Mouse (Mus musculus) ES-Bruce4 (cell line): ENCODE measurements around the gene Mbd6. TPM values are rescaled to one million over a fixed set of nuclear protein-coding genes. Genes with fewer than 3 reads are reported as not detected.
A peak's percentile ranks its signal among the peaks of the same experiment; 100 is the strongest.

ENCODE experiments used
- H3K27ac ChIP-seq: 2 replicates; pipeline ENCODE4 v1.5.1; 2012; ENCODE audit warnings: low read length, inconsistent platforms; ENCODE audit not compliant: insufficient read depth
- H3K27me3 ChIP-seq: 2 replicates; pipeline ENCODE4 v1.6.1; 2012; ENCODE audit warnings: mild to moderate bottlenecking, low read length, inconsistent platforms; ENCODE audit not compliant: control insufficient read depth, poor library complexity, insufficient read depth, severe bottlenecking
- H3K36me3 ChIP-seq: 2 replicates; pipeline ENCODE4 v1.6.1; 2012; ENCODE audit warnings: inconsistent platforms, mild to moderate bottlenecking, low read length, moderate library complexity; ENCODE audit not compliant: control insufficient read depth, poor library complexity, insufficient read depth, severe bottlenecking
- H3K4me1 ChIP-seq: one replicate; pipeline ENCODE4 v1.8.1; 2011; ENCODE audit warnings: low read length; ENCODE audit not compliant: control insufficient read depth, insufficient read depth
- H3K4me3 ChIP-seq: 2 replicates; pipeline ENCODE4 v1.5.1; 2011; ENCODE audit warnings: low read depth, mild to moderate bottlenecking, low read length
- H3K9ac ChIP-seq: 2 replicates; pipeline ENCODE4 v1.6.1; 2012; ENCODE audit warnings: low read depth, mild to moderate bottlenecking, inconsistent platforms; ENCODE audit not compliant: poor library complexity, severe bottlenecking
- H3K9me3 ChIP-seq: replicated peaks from 2 replicates; pipeline ENCODE4 v1.6.1; 2012; ENCODE audit warnings: mild to moderate bottlenecking, low read length, inconsistent platforms; ENCODE audit not compliant: control insufficient read depth, poor library complexity, insufficient read depth, severe bottlenecking
- CTCF ChIP-seq: IDR thresholded peaks from one replicate; pipeline ENCODE4 v1.8.1; 2011; ENCODE audit warnings: low read depth, low read length
- EP300 ChIP-seq: IDR thresholded peaks from 2 replicates; pipeline ENCODE4 v1.6.1; 2011; ENCODE audit warnings: low read depth, low read length; ENCODE audit not compliant: insufficient read depth
- POLR2A ChIP-seq: IDR thresholded peaks from one replicate; pipeline ENCODE4 v1.8.1; 2011; ENCODE audit warnings: low read length; ENCODE audit not compliant: insufficient read depth
- polyA plus RNA-seq: library from polyadenylated mRNA; stranded (reverse); fragments of >200 nt; gene quantifications from 2 replicates; pipeline ENCODE4 v1.2.4, GENCODE M21; 2011; ENCODE audit warnings: low read depth; ENCODE audit not compliant: missing spikeins, insufficient read depth, insufficient read length

The Mbd6 gene
- polyA plus RNA-seq, 1 experiment: 26.2 TPM

DNA sequence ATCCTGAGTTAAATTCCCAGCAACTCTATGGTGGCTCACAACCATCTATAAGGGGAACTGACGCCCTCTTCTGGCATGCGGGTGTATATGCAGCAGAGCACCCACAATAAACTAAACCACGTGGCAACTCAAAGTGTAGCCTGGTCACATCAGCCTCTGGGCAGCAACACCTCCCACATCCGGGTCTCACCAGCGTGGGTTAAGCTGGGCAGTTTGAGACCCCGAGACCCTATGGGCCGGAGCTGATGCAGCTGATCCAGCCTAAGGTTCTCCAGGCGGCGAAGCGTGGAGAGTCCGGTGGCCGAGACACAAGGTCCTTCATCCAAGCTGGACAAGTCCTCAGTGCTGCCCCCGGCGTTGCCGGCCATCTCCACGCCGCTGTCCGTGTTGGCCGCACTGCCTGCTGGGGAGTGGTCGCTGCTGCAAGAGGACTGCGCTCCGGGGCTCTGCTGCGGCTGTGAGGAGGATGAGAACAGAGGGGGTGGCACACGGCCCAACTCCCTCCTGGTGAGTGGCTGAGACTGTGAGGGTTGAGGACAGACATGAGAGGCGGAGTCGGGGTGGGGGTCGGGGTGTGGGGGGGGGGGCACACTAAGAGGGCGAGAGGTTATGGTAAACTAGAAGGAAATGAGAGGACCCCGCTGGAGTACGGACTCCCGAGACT, 43.5 kb upstream of the Mbd6 start:
- Histone ChIP-seq H3K4me3 (peak overlapping the region; percentile 30), H3K27ac (0 out of 2 replicates have a peak overlapping the region, but pooled peaks have one; percentile 12), H3K36me3 (peaks cover 9% of the 10 kb centered on the region; the same call in 1 of the 2 replicates), H3K27me3 (no peaks in the 10 kb centered on the region), H3K9ac (peak overlapping the region; percentile 32), H3K4me1 (peaks cover 4% of the 10 kb centered on the region), H3K9me3 (no peaks in the 10 kb centered on the region)
- peak; percentile 70 for TF ChIP-seq CTCF
- TF ChIP-seq POLR2A: no peak
- TF ChIP-seq EP300: no peak

DNA sequence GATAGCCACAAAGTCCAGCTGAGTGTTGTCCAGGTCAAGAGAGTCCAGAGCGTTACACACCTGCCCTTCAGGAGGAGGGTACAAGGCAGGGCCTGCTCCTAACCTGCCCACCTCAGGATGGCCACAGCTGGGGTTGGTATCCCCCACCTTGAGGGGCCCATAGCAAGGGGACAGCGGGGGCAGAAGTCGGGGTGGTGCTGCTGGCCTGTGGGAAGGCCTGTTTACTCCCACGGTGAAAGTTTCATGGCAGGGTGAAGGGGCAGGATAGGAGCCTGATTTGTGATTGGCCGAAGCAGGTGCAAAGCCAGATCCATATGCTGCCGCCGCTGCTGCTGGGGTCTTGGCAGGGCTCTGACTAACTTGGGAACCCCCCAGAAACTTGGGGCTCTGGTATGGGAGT, 41.4 kb upstream of the Mbd6 start:
- Histone ChIP-seq H3K9me3 (no peaks in the 10 kb centered on the region), H3K9ac (no peak overlapping the region), H3K27ac (no peak overlapping the region), H3K27me3 (no peaks in the 10 kb centered on the region), H3K4me1 (peaks cover 3% of the 10 kb centered on the region), H3K4me3 (no peak overlapping the region), H3K36me3 (peaks cover 7% of the 10 kb centered on the region; the same call in 1 of the 2 replicates)
- TF ChIP-seq POLR2A: no peak
- TF ChIP-seq EP300: no peak
- no peak for TF ChIP-seq CTCF

GRCm38 (mm10) chr10:127327461-127328145, 38.8 kb upstream of the Mbd6 start:
- Histone ChIP-seq H3K27me3 (no peaks in the 10 kb centered on the region), H3K9ac (peak overlapping the region; percentile 75; the same call in 1 of the 2 replicates), H3K36me3 (0 out of 2 replicates have a peak, but pooled peaks cover 5% of the 10 kb centered on the region), H3K4me1 (peaks cover 10% of the 10 kb centered on the region), H3K9me3 (no peaks in the 10 kb centered on the region), H3K27ac (no peak overlapping the region), H3K4me3 (no peak overlapping the region)
- TF ChIP-seq POLR2A (no peak), CTCF (peak; percentile 26)

- Histone ChIP-seq H3K27ac (no peak overlapping the region), H3K9ac (peak overlapping the region; percentile 75), H3K4me1 (peaks cover 12% of the 10 kb centered on the region), H3K9me3 (no peaks in the 10 kb centered on the region), H3K36me3 (0 out of 2 replicates have a peak, but pooled peaks cover 5% of the 10 kb centered on the region), H3K4me3 (peak overlapping the region; percentile 56), H3K27me3 (no peaks in the 10 kb centered on the region)
- TF ChIP-seq CTCF (no peak), POLR2A (no peak), EP300 (no peak)
Measured at GRCm38 (mm10) chr10:127326828-127327227, 38.0 kb upstream of the Mbd6 start.

DNA sequence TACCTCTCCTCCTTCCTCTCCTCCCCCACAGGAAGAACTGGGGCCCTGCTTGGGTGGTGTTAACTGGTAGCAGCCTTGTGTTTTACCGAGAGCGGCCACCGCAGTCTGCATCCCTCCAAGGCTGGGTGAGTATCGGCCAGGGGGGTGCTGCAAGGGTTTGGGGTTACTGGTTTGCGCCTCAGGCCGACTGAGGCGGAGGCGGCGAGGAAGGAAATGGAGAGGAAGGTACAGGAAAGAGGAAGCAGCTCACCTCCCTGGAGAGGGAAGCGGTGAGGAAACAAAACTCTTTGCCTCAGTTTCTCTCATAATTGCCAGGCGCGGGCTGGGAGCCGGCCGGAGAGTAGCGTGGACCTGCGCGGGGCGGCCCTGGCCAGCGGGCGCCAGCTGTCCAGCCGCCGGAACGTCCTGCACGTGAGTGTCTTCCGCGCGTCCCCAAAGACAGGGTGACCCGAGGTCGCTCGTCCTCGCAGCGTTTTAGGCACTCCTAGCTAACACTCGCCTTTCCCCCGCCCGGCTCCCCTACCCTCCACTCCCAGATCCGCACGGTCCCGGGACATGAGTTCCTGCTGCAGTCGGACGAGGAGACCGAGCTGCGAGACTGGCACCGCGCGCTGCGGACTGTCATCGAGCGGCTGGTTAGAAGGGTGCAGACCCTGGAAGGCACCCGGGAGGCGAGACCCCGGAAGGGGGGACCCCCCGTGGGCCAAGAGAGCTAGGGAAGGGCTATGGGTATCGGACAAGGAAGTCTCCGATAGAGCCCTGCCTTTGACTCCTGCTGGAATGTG, 37.4 kb upstream of the Mbd6 start:
- Histone ChIP-seq H3K4me1 (peaks cover 12% of the 10 kb centered on the region), H3K36me3 (0 out of 2 replicates have a peak, but pooled peaks cover 5% of the 10 kb centered on the region), H3K27me3 (no peaks in the 10 kb centered on the region), H3K27ac (no peak overlapping the region), H3K9ac (peak overlapping the region; percentile 75), H3K9me3 (no peaks in the 10 kb centered on the region), H3K4me3 (peak overlapping the region; percentile 56)
- no peak for TF ChIP-seq CTCF
- TF ChIP-seq POLR2A: no peak
- TF ChIP-seq EP300: no peak
